Mouse (Mus musculus) heart, embryonic 12.5 days (tissue): Measurements from ENCODE around the gene Exog. TPM values are rescaled to one million over a fixed set of nuclear protein-coding genes. Genes with fewer than 3 reads are reported as not detected.
A peak's percentile ranks its signal among the peaks of the same experiment; 100 is the strongest.

Experiments
- ATAC-seq: fragments of 200-750 bp; cut with Nextera tagmentation; 2 replicates; pipeline ENCODE4 v1.8.0; 2017; ENCODE audit warnings: moderate TSS enrichment, moderate library complexity; ENCODE audit not compliant: insufficient number of reproducible peaks, low FRiP score
- H3K27ac ChIP-seq: fragments of 300-500 bp; sonication (generic); 2 replicates; pipeline ENCODE4 v1.5.1; 2016; ENCODE audit warnings: mild to moderate bottlenecking, moderate library complexity; ENCODE audit not compliant: poor library complexity, severe bottlenecking
- H3K27me3 ChIP-seq: fragments of 300-500 bp; sonication (generic); replicated peaks from 2 replicates; pipeline ENCODE4 v1.6.1; 2016; ENCODE audit warnings: mild to moderate bottlenecking, moderate library complexity
- H3K36me3 ChIP-seq: fragments of 300-500 bp; sonication (generic); 2 replicates; pipeline ENCODE4 v1.6.1; 2016; ENCODE audit warnings: mild to moderate bottlenecking, moderate library complexity
- H3K4me1 ChIP-seq: fragments of 300-500 bp; sonication (generic); replicated peaks from 2 replicates; pipeline ENCODE4 v1.6.1; 2016; ENCODE audit warnings: mild to moderate bottlenecking
- H3K4me2 ChIP-seq: fragments of 300-500 bp; sonication (generic); 2 replicates; pipeline ENCODE4 v1.6.1; 2016; ENCODE audit warnings: mild to moderate bottlenecking, moderate library complexity
- H3K4me3 ChIP-seq: fragments of 300-500 bp; sonication (generic); 2 replicates; pipeline ENCODE4 v1.5.1; 2016; ENCODE audit warnings: mild to moderate bottlenecking
- H3K9ac ChIP-seq: fragments of 300-500 bp; sonication (generic); 2 replicates; pipeline ENCODE4 v1.6.1; 2016; ENCODE audit warnings: mild to moderate bottlenecking, moderate library complexity
- H3K9me3 ChIP-seq: fragments of 300-500 bp; sonication (generic); replicated peaks from 2 replicates; pipeline ENCODE4 v1.6.1; 2016; ENCODE audit warnings: mild to moderate bottlenecking, moderate library complexity
- WGBS: fragments of 180-500 bp; shearing (Covaris S2); methylation state at CpG from one replicate; pipeline ENCODE4 v1.1.7; 2016; 5-methylcytosine and 5-hydroxymethylcytosine counted together
- polyA plus RNA-seq: library from polyadenylated mRNA; unstranded; fragments of >200 nt; fragmentation: Nextera tagmentation; extraction: Ambion mirVana; gene quantifications from 2 replicates; pipeline ENCODE4 v1.2.1, GENCODE M21; 2016

Exog gene
- 15.4 and 15.5 TPM in 2 replicates for polyA plus RNA-seq

- peak within 1 kb of the TSS; percentile 23; the same call in 1 of the 2 replicates for H3K27ac ChIP-seq
- peak within 1 kb of the TSS; percentile 81 for H3K9ac ChIP-seq
- peak; percentile 92 for ATAC-seq
- H3K4me2 ChIP-seq, result peak within 1 kb of the TSS; percentile 91
- under 1% methylated on average over 52 of the region's 52 CpGs for WGBS
- H3K9me3 ChIP-seq, result no peaks in the 10 kb centered on the region
- peaks cover 33% of the 10 kb centered on the region for H3K36me3 ChIP-seq
- H3K27me3 ChIP-seq, result no peaks in the 10 kb centered on the region
- peak within 1 kb of the TSS; percentile 81 for H3K4me3 ChIP-seq
- peaks cover 7% of the 10 kb centered on the region for H3K4me1 ChIP-seq
Observed at GRCm38 (mm10) chr9:119444738-119445429, at the start of gene Exog. TSS of gene Exog (plus strand) at chr9:119444943.

GRCm38 (mm10) chr9:119401351-119401750 lies 43.4 kb upstream of the Exog start:
- 5% methylated on average over 7 of the region's 7 CpGs for WGBS
- Histone ChIP-seq H3K4me2 (peak overlapping the region; percentile 95), H3K9ac (peak overlapping the region; percentile 71), H3K27ac (no peak overlapping the region), H3K36me3 (no peaks in the 10 kb centered on the region), H3K9me3 (no peaks in the 10 kb centered on the region), H3K4me3 (peak overlapping the region; percentile 85), H3K27me3 (no peaks in the 10 kb centered on the region), H3K4me1 (peaks cover 27% of the 10 kb centered on the region)
- ATAC-seq, result 0 out of 2 replicates have a peak, but pooled peaks have one; percentile 2

- peak within 1 kb of the TSS; percentile 94 for H3K9ac ChIP-seq
- peak within 1 kb of the TSS; percentile 95 for H3K4me2 ChIP-seq
- 0% methylated on average over 32 of the region's 32 CpGs for WGBS
- H3K4me1 ChIP-seq, result peaks cover 27% of the 10 kb centered on the region
- no peaks in the 10 kb centered on the region for H3K9me3 ChIP-seq
- no peaks in the 10 kb centered on the region for H3K27me3 ChIP-seq
- peak; percentile 93 for ATAC-seq
- H3K4me3 ChIP-seq, result peak within 1 kb of the TSS; percentile 85
- peak within 1 kb of the TSS; percentile 93 for H3K27ac ChIP-seq
- peaks cover 3% of the 10 kb centered on the region; the same call in 1 of the 2 replicates for H3K36me3 ChIP-seq
Observed at GRCm38 (mm10) chr9:119401801-119402214, 42.9 kb upstream of the Exog start, which contains the start of gene Acvr2b. TSS of gene Acvr2b (plus strand) at chr9:119402118.

GRCm38 (mm10) chr9:119402253-119403235 lies 42.2 kb upstream of the Exog start:
- under 1% methylated on average over 115 of the region's 127 CpGs for WGBS
- Histone ChIP-seq H3K27me3 (no peaks in the 10 kb centered on the region), H3K9ac (peak overlapping the region; percentile 94), H3K9me3 (no peaks in the 10 kb centered on the region), H3K4me2 (peak overlapping the region; percentile 95), H3K27ac (peak overlapping the region; percentile 93), H3K36me3 (peaks cover 3% of the 10 kb centered on the region; the same call in 1 of the 2 replicates), H3K4me1 (peaks cover 28% of the 10 kb centered on the region), H3K4me3 (peak overlapping the region; percentile 85)
- peak; percentile 37 for ATAC-seq

DNA sequence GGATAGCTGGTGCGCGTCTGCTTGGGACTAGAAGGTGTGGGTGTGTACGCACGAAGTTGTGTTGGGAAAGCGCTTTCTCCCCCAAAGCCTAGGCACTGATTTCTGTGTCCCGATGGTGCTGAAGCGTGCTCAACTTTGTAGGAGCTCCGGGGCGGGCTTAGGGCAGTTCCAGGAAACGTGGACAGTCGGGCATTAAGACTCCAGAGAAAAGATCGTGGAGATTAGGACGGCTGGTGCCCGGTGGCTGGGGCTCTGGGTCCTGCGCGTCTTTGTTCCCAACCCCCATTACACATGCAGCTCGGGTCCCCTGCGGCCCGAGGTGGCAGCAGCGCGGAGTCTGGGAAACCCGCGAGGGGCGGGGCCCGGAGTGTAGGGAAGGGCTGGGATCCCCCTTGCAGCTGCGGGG lies 41.5 kb upstream of the Exog start:
- H3K4me3 ChIP-seq, result peak overlapping the region; percentile 85
- peak; percentile 49 for ATAC-seq
- H3K9me3 ChIP-seq, result no peaks in the 10 kb centered on the region
- H3K4me2 ChIP-seq, result peak overlapping the region; percentile 95
- H3K4me1 ChIP-seq, result peaks cover 35% of the 10 kb centered on the region
- no peaks in the 10 kb centered on the region for H3K27me3 ChIP-seq
- under 1% methylated on average over 26 of the region's 26 CpGs for WGBS
- peaks cover 3% of the 10 kb centered on the region; the same call in 1 of the 2 replicates for H3K36me3 ChIP-seq
- peak overlapping the region; percentile 94 for H3K9ac ChIP-seq
- H3K27ac ChIP-seq, result peak overlapping the region; percentile 93

- Histone ChIP-seq H3K36me3 (peaks cover 3% of the 10 kb centered on the region; the same call in 1 of the 2 replicates), H3K27ac (no peak overlapping the region), H3K9ac (peak overlapping the region; percentile 94; the same call in 1 of the 2 replicates), H3K4me1 (peaks cover 44% of the 10 kb centered on the region), H3K27me3 (no peaks in the 10 kb centered on the region), H3K4me2 (peak overlapping the region; percentile 95), H3K9me3 (no peaks in the 10 kb centered on the region), H3K4me3 (peak overlapping the region; percentile 85; the same call in 1 of the 2 replicates)
- no peak for ATAC-seq
- WGBS, result 80% methylated on average over 5 of the region's 5 CpGs
Observed at GRCm38 (mm10) chr9:119404090-119404489, 40.7 kb upstream of the Exog start.

DNA sequence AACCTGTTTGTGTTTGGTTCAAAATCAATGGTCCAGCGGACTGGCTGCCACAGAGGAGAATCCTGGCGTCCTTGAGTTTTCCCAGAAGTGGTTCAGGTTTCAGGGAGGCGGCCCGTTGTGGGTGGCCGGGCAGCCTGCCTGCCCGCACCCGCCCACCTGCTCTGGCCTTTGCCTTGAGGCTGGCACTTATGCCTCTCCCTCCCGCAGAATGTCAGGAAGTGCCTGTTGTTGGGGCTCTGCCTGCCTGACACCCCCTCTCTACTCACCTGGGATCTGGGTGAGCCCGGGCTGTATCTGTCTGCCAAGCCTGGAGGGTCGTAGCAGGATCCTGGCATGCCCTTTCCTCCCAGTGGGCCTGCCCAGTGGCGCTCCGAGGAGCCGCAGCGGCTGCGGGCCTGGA lies 36.9 kb upstream of the Exog start:
- whole genome bisulfite sequencing, result 77% methylated on average over 15 of the region's 15 CpGs
- Histone ChIP-seq H3K4me3 (no peak overlapping the region), H3K36me3 (peaks cover 22% of the 10 kb centered on the region; the same call in 1 of the 2 replicates), H3K27ac (no peak overlapping the region), H3K9me3 (peaks cover 9% of the 10 kb centered on the region; the same call in 1 of the 2 replicates), H3K4me1 (peaks cover 45% of the 10 kb centered on the region), H3K4me2 (no peak overlapping the region), H3K9ac (0 out of 2 replicates have a peak overlapping the region, but pooled peaks have one; percentile 21), H3K27me3 (no peaks in the 10 kb centered on the region)
- ATAC-seq, result no peak

- Histone ChIP-seq H3K4me2 (peak overlapping the region; percentile 14; the same call in 1 of the 2 replicates), H3K4me1 (peaks cover 38% of the 10 kb centered on the region), H3K9me3 (peaks cover 15% of the 10 kb centered on the region), H3K9ac (peak overlapping the region; percentile 35; the same call in 1 of the 2 replicates), H3K36me3 (peaks cover 28% of the 10 kb centered on the region), H3K27me3 (no peaks in the 10 kb centered on the region), H3K4me3 (no peak overlapping the region), H3K27ac (peak overlapping the region; percentile 50)
- ATAC-seq, result no peak
- 58% methylated on average over 11 of the region's 11 CpGs for WGBS
Observed at GRCm38 (mm10) chr9:119408898-119409664, 35.7 kb upstream of the Exog start.

DNA sequence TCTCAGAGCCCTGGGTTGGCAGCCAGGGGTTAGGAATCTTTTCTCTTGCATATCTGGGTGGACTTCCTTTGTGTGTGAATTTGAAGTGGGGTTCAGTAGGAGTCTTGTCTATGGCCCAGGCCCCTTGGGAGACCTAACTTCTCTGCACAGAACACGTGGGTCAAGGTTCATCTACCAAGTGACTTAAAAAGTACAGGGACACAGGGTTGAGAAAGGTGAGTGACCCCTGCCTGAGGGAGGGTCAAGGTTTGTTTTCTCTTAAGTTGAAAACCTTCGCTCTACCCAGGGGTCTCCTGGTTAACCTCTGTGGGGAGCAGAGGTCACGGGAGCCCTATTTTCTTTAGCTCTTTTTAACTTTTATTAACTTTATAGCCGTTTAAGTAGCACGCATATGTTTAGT lies 34.9 kb upstream of the Exog start:
- H3K4me3 ChIP-seq, result no peak overlapping the region
- peaks cover 28% of the 10 kb centered on the region for H3K36me3 ChIP-seq
- H3K27ac ChIP-seq, result peak overlapping the region; percentile 50
- peaks cover 15% of the 10 kb centered on the region for H3K9me3 ChIP-seq
- WGBS, result 85% methylated on average over 5 of the region's 5 CpGs
- no peaks in the 10 kb centered on the region for H3K27me3 ChIP-seq
- H3K4me1 ChIP-seq, result peaks cover 36% of the 10 kb centered on the region
- no peak for ATAC-seq
- no peak overlapping the region for H3K4me2 ChIP-seq
- H3K9ac ChIP-seq, result no peak overlapping the region

DNA sequence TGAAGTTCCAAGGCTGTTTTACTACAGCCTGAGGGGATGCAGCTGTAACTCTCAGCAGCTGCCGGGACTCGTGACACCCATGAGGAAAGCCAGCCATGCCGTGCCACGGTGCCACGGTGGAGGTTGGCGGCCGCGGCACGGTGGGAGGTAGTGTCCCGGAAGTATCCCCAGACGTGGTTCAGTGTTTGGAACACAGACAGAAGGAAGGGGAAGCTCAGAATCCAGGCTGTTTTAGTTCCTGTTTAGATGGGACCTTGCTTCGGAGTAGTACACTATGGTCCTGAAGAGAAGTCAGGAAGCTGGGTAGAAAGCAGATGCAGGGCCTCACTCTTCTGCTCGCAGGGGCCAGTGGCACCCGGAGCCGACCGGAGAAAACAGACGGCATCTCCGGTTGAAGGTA lies 26.7 kb upstream of the Exog start:
- H3K27me3 ChIP-seq, result no peaks in the 10 kb centered on the region
- 0 out of 2 replicates have a peak, but pooled peaks have one; percentile 25 for ATAC-seq
- peaks cover 46% of the 10 kb centered on the region for H3K4me1 ChIP-seq
- WGBS, result 64% methylated on average over 18 of the region's 18 CpGs
- no peak overlapping the region for H3K27ac ChIP-seq
- peaks cover 4% of the 10 kb centered on the region for H3K36me3 ChIP-seq
- H3K9me3 ChIP-seq, result peaks cover 4% of the 10 kb centered on the region
- H3K4me3 ChIP-seq, result no peak overlapping the region
- H3K4me2 ChIP-seq, result peak overlapping the region; percentile 30
- no peak overlapping the region for H3K9ac ChIP-seq
